Mouse (Mus musculus): ENCODE results near the gene Zfp217.

GRCm38 (mm10) chr2:170195542-170196089 is 47.7 kb upstream of the Zfp217 start:
- no peak for TF ChIP-seq EP300 (IDR thresholded peaks at IDR 0.05; ENCODE audit: low read depth)
- no peak for TF ChIP-seq CTCF (IDR thresholded peaks at IDR 0.05; ENCODE audit: low read depth)

Data from heart, postnatal 0 days (tissue).